Mouse (Mus musculus): ENCODE measurements at regions not wholly inside any gene's neighbourhood (a gene's known extent, or its start where the extent isn't known, plus 50 kb on each side); places are given as distances from the start of the nearest gene placed in this dataset.
A peak's percentile ranks its signal among the peaks of the same experiment; 100 is the strongest.

- Histone ChIP-seq H3K79me2 (ENCODE audit: control insufficient read depth, insufficient read depth) (no peaks in the 10 kb centered on the region), H3K27me3 (ENCODE audit: control insufficient read depth, insufficient read depth, insufficient read length) (no peaks in the 10 kb centered on the region), H3ac (ENCODE audit: control insufficient read depth, insufficient read length, low read depth) (no peak overlapping the region), H3K36me3 (ENCODE audit: control insufficient read depth, insufficient read depth) (no peaks in the 10 kb centered on the region), H3K4me3 (ENCODE audit: insufficient read depth, poor library complexity, severe bottlenecking) (no peak overlapping the region), H3K79me3 (ENCODE audit: low read depth) (no peaks in the 10 kb centered on the region)
- TF ChIP-seq USF1 (IDR thresholded peaks at IDR 0.05; ENCODE audit: low read depth): no peak
- no peak for TF ChIP-seq CEBPB (IDR thresholded peaks at IDR 0.05; ENCODE audit: low read depth)
- TF ChIP-seq CTCF (IDR thresholded peaks at IDR 0.05; ENCODE audit: control insufficient read depth, insufficient read depth, insufficient read length): no peak
- TF ChIP-seq MYOD1 (IDR thresholded peaks at IDR 0.05; ENCODE audit: control insufficient read depth, insufficient read length, low read depth): no peak
- no peak for TF ChIP-seq MAX (IDR thresholded peaks at IDR 0.05)
- no peak for TF ChIP-seq MYOG (IDR thresholded peaks at IDR 0.05; ENCODE audit: control insufficient read depth, extremely low read depth, insufficient read length)
- no peak for TF ChIP-seq FOSL1 (IDR thresholded peaks at IDR 0.05; ENCODE audit: insufficient read depth, low read length, poor library complexity, severe bottlenecking)
Observed at GRCm38 (mm10) chr15:59218916-59219315, 329.8 kb downstream of the Gm49356 start.

GRCm38 (mm10) chr15:59225637-59226036, 336.5 kb downstream of the Gm49356 start:
- no peaks in the 10 kb centered on the region for H3K79me2 ChIP-seq (ENCODE audit: control insufficient read depth, insufficient read depth)
- no peak overlapping the region for H3K4me3 ChIP-seq (ENCODE audit: insufficient read depth, poor library complexity, severe bottlenecking)
- no peaks in the 10 kb centered on the region for H3K27me3 ChIP-seq (ENCODE audit: control insufficient read depth, insufficient read depth, insufficient read length)
- no peak overlapping the region for H3ac ChIP-seq (ENCODE audit: control insufficient read depth, insufficient read length, low read depth)
- H3K79me3 ChIP-seq (ENCODE audit: low read depth): no peaks in the 10 kb centered on the region
- no peaks in the 10 kb centered on the region for H3K36me3 ChIP-seq (ENCODE audit: control insufficient read depth, insufficient read depth)
- no peak for TF ChIP-seq MYOG (IDR thresholded peaks at IDR 0.05; ENCODE audit: control insufficient read depth, extremely low read depth, insufficient read length)
- no peak for TF ChIP-seq FOSL1 (IDR thresholded peaks at IDR 0.05; ENCODE audit: insufficient read depth, low read length, poor library complexity, severe bottlenecking)
- no peak for TF ChIP-seq MYOD1 (IDR thresholded peaks at IDR 0.05; ENCODE audit: control insufficient read depth, insufficient read length, low read depth)
- TF ChIP-seq MAX (IDR thresholded peaks at IDR 0.05): no peak
- TF ChIP-seq CEBPB (IDR thresholded peaks at IDR 0.05; ENCODE audit: low read depth): no peak
- no peak for TF ChIP-seq CTCF (IDR thresholded peaks at IDR 0.05; ENCODE audit: control insufficient read depth, insufficient read depth, insufficient read length)
- no peak for TF ChIP-seq USF1 (IDR thresholded peaks at IDR 0.05; ENCODE audit: low read depth)

GRCm38 (mm10) chr15:59227293-59227692, 338.2 kb downstream of the Gm49356 start:
- no peak for TF ChIP-seq USF1 (IDR thresholded peaks at IDR 0.05; ENCODE audit: low read depth)
- no peak for TF ChIP-seq FOSL1 (IDR thresholded peaks at IDR 0.05; ENCODE audit: insufficient read depth, low read length, poor library complexity, severe bottlenecking)
- no peak overlapping the region for H3K4me3 ChIP-seq (ENCODE audit: insufficient read depth, poor library complexity, severe bottlenecking)

DNA sequence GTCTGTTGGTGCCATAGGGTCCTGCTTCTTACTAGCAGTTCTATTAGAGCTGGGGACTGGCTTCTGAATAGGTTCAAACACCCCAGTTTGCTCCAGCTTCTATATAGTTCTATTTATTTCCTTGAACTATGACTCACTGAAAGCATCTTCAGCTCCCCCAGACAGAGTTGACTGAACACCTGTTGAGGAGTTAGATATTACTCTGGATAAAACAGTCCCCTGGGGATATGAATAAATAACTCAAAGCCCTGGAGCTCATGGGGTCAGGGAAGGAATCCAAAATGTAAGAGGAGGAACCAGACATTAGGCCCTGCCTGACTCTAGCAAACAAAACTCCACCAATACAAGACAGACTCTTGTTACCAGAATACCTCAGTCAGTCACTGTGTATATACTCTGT, 341.4 kb downstream of the Gm49356 start:
- no peak for TF ChIP-seq CTCF (IDR thresholded peaks at IDR 0.05; ENCODE audit: control insufficient read depth, insufficient read depth, insufficient read length)
- TF ChIP-seq FOSL1 (IDR thresholded peaks at IDR 0.05; ENCODE audit: insufficient read depth, low read length, poor library complexity, severe bottlenecking): peak; percentile 1
- no peak for TF ChIP-seq CEBPB (IDR thresholded peaks at IDR 0.05; ENCODE audit: low read depth)
- peak; percentile 85 for TF ChIP-seq MYOD1 (IDR thresholded peaks at IDR 0.05; ENCODE audit: control insufficient read depth, insufficient read length, low read depth)
- H3K4me3 ChIP-seq (ENCODE audit: insufficient read depth, poor library complexity, severe bottlenecking): no peak overlapping the region
- H3ac ChIP-seq (ENCODE audit: control insufficient read depth, insufficient read length, low read depth): no peak overlapping the region
- H3K27me3 ChIP-seq (ENCODE audit: control insufficient read depth, insufficient read depth, insufficient read length): no peaks in the 10 kb centered on the region
- H3K79me3 ChIP-seq (ENCODE audit: low read depth): no peaks in the 10 kb centered on the region
- H3K36me3 ChIP-seq (ENCODE audit: control insufficient read depth, insufficient read depth): no peaks in the 10 kb centered on the region
- no peaks in the 10 kb centered on the region for H3K79me2 ChIP-seq (ENCODE audit: control insufficient read depth, insufficient read depth)

More at GRCm38 (mm10) chr15:59227293-59227692, 338.2 kb downstream of the Gm49356 start:
- H3K27me3 ChIP-seq (ENCODE audit: control insufficient read depth, insufficient read depth, insufficient read length): no peaks in the 10 kb centered on the region
- no peak overlapping the region for H3ac ChIP-seq (ENCODE audit: control insufficient read depth, insufficient read length, low read depth)
- no peaks in the 10 kb centered on the region for H3K36me3 ChIP-seq (ENCODE audit: control insufficient read depth, insufficient read depth)
- H3K79me2 ChIP-seq (ENCODE audit: control insufficient read depth, insufficient read depth): no peaks in the 10 kb centered on the region
- no peaks in the 10 kb centered on the region for H3K79me3 ChIP-seq (ENCODE audit: low read depth)

DNA sequence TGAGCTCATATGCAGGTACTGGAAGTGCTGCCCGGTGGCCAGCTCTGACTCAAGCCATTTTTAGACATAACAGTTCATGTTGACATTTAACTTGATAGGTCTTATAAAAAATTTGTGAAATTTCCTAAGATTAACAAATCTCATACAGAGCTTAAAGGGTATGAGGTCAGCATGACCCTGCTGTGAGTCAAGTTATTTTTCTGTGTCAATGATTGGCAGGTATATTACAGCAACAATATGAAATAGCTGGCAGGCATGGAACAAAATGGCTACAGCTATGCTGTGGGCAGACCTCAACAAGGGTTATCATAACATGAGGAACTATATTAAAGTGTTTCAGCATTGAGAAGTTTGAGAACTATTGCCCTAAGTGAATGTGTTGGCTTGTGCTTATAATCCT, 342.6 kb downstream of the Gm49356 start:
- TF ChIP-seq CEBPB (IDR thresholded peaks at IDR 0.05; ENCODE audit: low read depth) (peak; percentile 48), MYOD1 (IDR thresholded peaks at IDR 0.05; ENCODE audit: control insufficient read depth, insufficient read length, low read depth) (no peak)
- H3K27me3 ChIP-seq (ENCODE audit: control insufficient read depth, insufficient read depth, insufficient read length): no peaks in the 10 kb centered on the region
- H3K79me3 ChIP-seq (ENCODE audit: low read depth): no peaks in the 10 kb centered on the region
- no peaks in the 10 kb centered on the region for H3K79me2 ChIP-seq (ENCODE audit: control insufficient read depth, insufficient read depth)
- H3ac ChIP-seq (ENCODE audit: control insufficient read depth, insufficient read length, low read depth): no peak overlapping the region
- no peak overlapping the region for H3K4me3 ChIP-seq (ENCODE audit: insufficient read depth, poor library complexity, severe bottlenecking)
- H3K36me3 ChIP-seq (ENCODE audit: control insufficient read depth, insufficient read depth): no peaks in the 10 kb centered on the region

- Histone ChIP-seq H3K79me2 (ENCODE audit: control insufficient read depth, insufficient read depth) (no peaks in the 10 kb centered on the region), H3K79me3 (ENCODE audit: low read depth) (no peaks in the 10 kb centered on the region), H3K4me3 (ENCODE audit: insufficient read depth, poor library complexity, severe bottlenecking) (no peak overlapping the region), H3K36me3 (ENCODE audit: control insufficient read depth, insufficient read depth) (no peaks in the 10 kb centered on the region), H3ac (ENCODE audit: control insufficient read depth, insufficient read length, low read depth) (no peak overlapping the region), H3K27me3 (ENCODE audit: control insufficient read depth, insufficient read depth, insufficient read length) (no peaks in the 10 kb centered on the region)
- TF ChIP-seq CEBPB (IDR thresholded peaks at IDR 0.05; ENCODE audit: low read depth): no peak
- TF ChIP-seq CTCF (IDR thresholded peaks at IDR 0.05; ENCODE audit: control insufficient read depth, insufficient read depth, insufficient read length): no peak
- no peak for TF ChIP-seq MYOG (IDR thresholded peaks at IDR 0.05; ENCODE audit: control insufficient read depth, extremely low read depth, insufficient read length)
- TF ChIP-seq USF1 (IDR thresholded peaks at IDR 0.05; ENCODE audit: low read depth): no peak
- no peak for TF ChIP-seq MAX (IDR thresholded peaks at IDR 0.05)
- no peak for TF ChIP-seq FOSL1 (IDR thresholded peaks at IDR 0.05; ENCODE audit: insufficient read depth, low read length, poor library complexity, severe bottlenecking)
- no peak for TF ChIP-seq MYOD1 (IDR thresholded peaks at IDR 0.05; ENCODE audit: control insufficient read depth, insufficient read length, low read depth)
Observed at GRCm38 (mm10) chr15:59232290-59232689, 343.2 kb downstream of the Gm49356 start.

Data from C2C12 (cell line).